Mouse (Mus musculus) E14TG2a.4 (cell line): Measurements from ENCODE around the gene Sult1e1.

Experiments
- CTCF ChIP-seq: conservative IDR thresholded peaks from 2 replicates; pipeline ENCODE4 v1.5.1; 2014; ENCODE audit warnings: low read length
- NANOG ChIP-seq: IDR thresholded peaks from 2 replicates; pipeline ENCODE4 v1.6.1; 2014; ENCODE audit warnings: borderline replicate concordance, low read length, mixed read lengths

DNA sequence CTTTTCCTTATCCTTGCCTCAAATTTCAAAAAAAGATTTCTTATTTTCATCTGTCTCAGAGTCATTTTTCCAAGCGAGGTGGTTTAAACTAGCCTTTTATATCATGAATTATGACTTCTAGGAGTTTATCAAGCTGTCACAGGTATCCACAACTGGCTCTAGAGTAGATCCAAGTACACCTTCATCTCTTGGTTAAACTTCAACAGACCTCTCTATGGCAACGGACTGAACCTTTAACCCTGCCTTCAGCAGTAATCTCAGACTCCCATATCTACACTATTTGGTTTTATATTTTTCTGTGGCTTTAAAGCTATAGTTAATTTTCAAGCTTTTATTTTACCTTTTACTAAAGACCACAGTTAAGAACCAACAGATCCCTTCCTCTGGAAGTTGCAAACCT lies 59.1 kb downstream of the Sult1e1 start:
- no peak for TF ChIP-seq CTCF
- TF ChIP-seq NANOG = no peak
